Mouse (Mus musculus) lung, postnatal 0 days (tissue): Measurements from ENCODE around the gene Ldah. TPM values are rescaled to one million over a fixed set of nuclear protein-coding genes. Genes with fewer than 3 reads are reported as not detected.

Experiments
- ATAC-seq: fragments of 200-750 bp; cut with Nextera tagmentation; 2 replicates; pipeline ENCODE4 v1.8.0; 2017; ENCODE audit warnings: moderate library complexity
- DNase-seq: peaks from one replicate; pipeline ENCODE4 v3.0.0-alpha.2; 2016; ENCODE audit warnings: low spot score
- H3K27ac ChIP-seq: fragments of 300-500 bp; sonication (generic); 2 replicates; pipeline ENCODE4 v1.5.1; 2014; ENCODE audit warnings: antibody characterized with exemption, mild to moderate bottlenecking, low read length, mixed read lengths
- H3K27me3 ChIP-seq: fragments of 300-500 bp; sonication (generic); replicated peaks from 2 replicates; pipeline ENCODE4 v1.6.1; 2014; ENCODE audit warnings: low read length, mixed read lengths; ENCODE audit not compliant: insufficient read depth
- H3K36me3 ChIP-seq: fragments of 300-500 bp; sonication (generic); 2 replicates; pipeline ENCODE4 v1.6.1; 2014; ENCODE audit warnings: low read length, mixed read lengths; ENCODE audit not compliant: insufficient read depth
- H3K4me1 ChIP-seq: fragments of 300-500 bp; sonication (generic); 2 replicates; pipeline ENCODE4 v1.6.1; 2014; ENCODE audit warnings: antibody characterized with exemption, low read depth, low read length, mixed read lengths; ENCODE audit not compliant: insufficient read depth
- H3K4me2 ChIP-seq: fragments of 300-500 bp; sonication (generic); replicated peaks from 2 replicates; pipeline ENCODE4 v1.6.1; 2014; ENCODE audit warnings: low read depth, mild to moderate bottlenecking, low read length, moderate library complexity, mixed read lengths
- H3K4me3 ChIP-seq: fragments of 300-500 bp; sonication (generic); 2 replicates; pipeline ENCODE4 v1.5.1; 2014; ENCODE audit warnings: low read depth, low read length
- H3K9ac ChIP-seq: fragments of 300-500 bp; sonication (generic); replicated peaks from 2 replicates; pipeline ENCODE4 v1.6.1; 2014; ENCODE audit warnings: low read depth, mild to moderate bottlenecking
- H3K9me3 ChIP-seq: fragments of 300-500 bp; sonication (generic); 2 replicates; pipeline ENCODE4 v1.6.1; 2016; ENCODE audit warnings: low read length, mixed read lengths
- CTCF ChIP-seq: IDR thresholded peaks from 2 replicates; pipeline ENCODE4 v1.5.1; 2016; ENCODE audit warnings: antibody characterized with exemption, mild to moderate bottlenecking
- EP300 ChIP-seq: IDR thresholded peaks from 2 replicates; pipeline ENCODE4 v1.6.1; 2016; ENCODE audit warnings: antibody characterized with exemption, mild to moderate bottlenecking, control low read depth
- WGBS: fragments of 180-500 bp; shearing (Covaris S2); extraction: QIAGEN DNeasy Blood & Tissue Kit; methylation state at CpG from one replicate; pipeline ENCODE4 v1.1.7; 2014; 5-methylcytosine and 5-hydroxymethylcytosine counted together
- polyA plus RNA-seq: library from polyadenylated mRNA; unstranded; fragments of >200 nt; fragmentation: Nextera tagmentation; extraction: Ambion mirVana; gene quantifications from 2 replicates; pipeline ENCODE4 v1.2.1, GENCODE M21; 2015

The Ldah gene
- polyA plus RNA-seq, 1 experiment from 2014 or later = 45.5 TPM

- H3K27ac ChIP-seq = no peak overlapping the region
- no peak overlapping the region for H3K4me2 ChIP-seq
- ATAC-seq (no peak), DNase-seq (no peak)
- no peaks in the 10 kb centered on the region for H3K36me3 ChIP-seq
- H3K4me1 ChIP-seq = no peaks in the 10 kb centered on the region
- WGBS = 40% methylated on average over 3 of the region's 3 CpGs
- TF ChIP-seq CTCF = no peak
- no peak for TF ChIP-seq EP300
- no peaks in the 10 kb centered on the region for H3K27me3 ChIP-seq
- no peak overlapping the region for H3K9ac ChIP-seq
- H3K4me3 ChIP-seq = no peak overlapping the region
- H3K9me3 ChIP-seq = no peaks in the 10 kb centered on the region
Observed at GRCm38 (mm10) chr12:8189722-8190121, 18.2 kb upstream of the Ldah start.

GRCm38 (mm10) chr12:8205721-8206120 is 2.2 kb upstream of the Ldah start:
- no peak overlapping the region for H3K4me2 ChIP-seq
- no peak overlapping the region for H3K9ac ChIP-seq
- H3K27me3 ChIP-seq = no peaks in the 10 kb centered on the region
- H3K27ac ChIP-seq = no peak overlapping the region
- H3K4me3 ChIP-seq = no peak overlapping the region
- ATAC-seq (no peak), DNase-seq (no peak)
- 86% methylated on average over 2 of the region's 2 CpGs for WGBS
- H3K9me3 ChIP-seq = no peaks in the 10 kb centered on the region
- no peaks in the 10 kb centered on the region; the same call in 1 of the 2 replicates for H3K4me1 ChIP-seq
- H3K36me3 ChIP-seq = no peaks in the 10 kb centered on the region
- TF ChIP-seq CTCF (no peak), EP300 (no peak)

- H3K4me2 ChIP-seq = peak overlapping the region; percentile 70
- 0 out of 2 replicates have a peak, but pooled peaks have one; percentile 10 for ATAC-seq
- peak overlapping the region; percentile 67 for H3K9ac ChIP-seq
- peak overlapping the region; percentile 70 for H3K4me3 ChIP-seq
- peak overlapping the region; percentile 55; the same call in 1 of the 2 replicates for H3K27ac ChIP-seq
- no peak for DNase-seq
- H3K27me3 ChIP-seq = no peaks in the 10 kb centered on the region
- WGBS = 21% methylated on average over 5 of the region's 5 CpGs
- TF ChIP-seq CTCF = no peak
- TF ChIP-seq EP300 = no peak
- no peaks in the 10 kb centered on the region for H3K36me3 ChIP-seq
- no peaks in the 10 kb centered on the region for H3K9me3 ChIP-seq
- H3K4me1 ChIP-seq = no peaks in the 10 kb centered on the region; the same call in 1 of the 2 replicates
Observed at GRCm38 (mm10) chr12:8207578-8207977, 329 bp upstream of the Ldah start.

- peak overlapping the region; percentile 39; the same call in 1 of the 2 replicates for H3K4me2 ChIP-seq
- peak; percentile 35 for DNase-seq
Observed at GRCm38 (mm10) chr12:8216392-8217280, 8.7 kb downstream of the Ldah start.

GRCm38 (mm10) chr12:8223036-8223435 is 15.1 kb downstream of the Ldah start:
- Histone ChIP-seq H3K9me3 (no peaks in the 10 kb centered on the region), H3K4me3 (no peak overlapping the region), H3K4me2 (no peak overlapping the region), H3K27me3 (no peaks in the 10 kb centered on the region), H3K36me3 (no peaks in the 10 kb centered on the region), H3K4me1 (no peaks in the 10 kb centered on the region), H3K9ac (no peak overlapping the region), H3K27ac (no peak overlapping the region)
- no peak for TF ChIP-seq CTCF
- TF ChIP-seq EP300 = no peak
- ATAC-seq (0 out of 2 replicates have a peak, but pooled peaks have one; percentile 37), DNase-seq (peak; percentile 45)
- WGBS = 75% methylated on average over 6 of the region's 6 CpGs

More at GRCm38 (mm10) chr12:8216392-8217280, 8.7 kb downstream of the Ldah start:
- Histone ChIP-seq H3K36me3 (no peaks in the 10 kb centered on the region), H3K9me3 (no peaks in the 10 kb centered on the region), H3K4me3 (no peak overlapping the region; the same call in 1 of the 2 replicates), H3K27ac (peak overlapping the region; percentile 43; the same call in 1 of the 2 replicates), H3K9ac (no peak overlapping the region), H3K4me1 (no peaks in the 10 kb centered on the region), H3K27me3 (no peaks in the 10 kb centered on the region)
- peak; percentile 30; the same call in 1 of the 2 replicates for ATAC-seq
- no peak for TF ChIP-seq CTCF
- TF ChIP-seq EP300 = no peak
- WGBS = 52% methylated on average over 15 of the region's 15 CpGs

- Histone ChIP-seq H3K27me3 (no peaks in the 10 kb centered on the region), H3K9ac (no peak overlapping the region), H3K4me1 (no peaks in the 10 kb centered on the region), H3K9me3 (no peaks in the 10 kb centered on the region), H3K27ac (no peak overlapping the region), H3K4me3 (no peak overlapping the region), H3K4me2 (no peak overlapping the region), H3K36me3 (no peaks in the 10 kb centered on the region)
- no peak for ATAC-seq
- WGBS = 93% methylated on average over 3 of the region's 3 CpGs
- DNase-seq = no peak
- TF ChIP-seq EP300 (no peak), CTCF (no peak)
Observed at GRCm38 (mm10) chr12:8231101-8231500, 23.2 kb downstream of the Ldah start.
